Mouse (Mus musculus) central nervous system, embryonic 18 days (tissue): ENCODE results near the gene E2f7. TPM values are rescaled to one million over a fixed set of nuclear protein-coding genes. Genes with fewer than 3 reads are reported as not detected.

Experiments
- polyA plus RNA-seq: library from polyadenylated mRNA; depleted of rRNA; stranded (reverse); fragments of >200 nt; gene quantifications from 2 replicates; pipeline ENCODE4 v1.2.3, GENCODE M21; 2012; rRNA removed

E2f7 gene
- polyA plus RNA-seq = 1.6 TPM in 2 replicates

GRCm38 (mm10) chr10:110744686-110745639 lies at the start of gene E2f7:
Gene E2f7, plus strand, starts transcription at chr10:110745439.

Other genes with a start within 250 kb of the E2f7 start
- 162 and 174 TPM in 2 replicates for gene Csrp2, start 174.3 kb downstream of the E2f7 start, polyA plus RNA-seq